Mouse (Mus musculus) liver, embryonic 14.5 days (tissue): ENCODE results near the gene Strbp. TPM values are rescaled to one million over a fixed set of nuclear protein-coding genes. Genes with fewer than 3 reads are reported as not detected.

Experiments used
- ATAC-seq: fragments of 200-750 bp; cut with Nextera tagmentation; 2 replicates; pipeline ENCODE4 v1.8.0; 2017; ENCODE audit warnings: moderate number of reproducible peaks, mild to moderate bottlenecking, moderate library complexity; ENCODE audit not compliant: insufficient read depth
- DNase-seq, 3 experiments: peaks; one replicate each; pipeline ENCODE4 v3.0.0-alpha.2; 2012 to 2013; ENCODE audit warnings: low read depth in 3 of 3, low spot score in 3 of 3
- H3K27ac ChIP-seq: fragments of 300-500 bp; sonication (generic); 2 replicates; pipeline ENCODE4 v1.5.1; 2014; ENCODE audit warnings: moderate library complexity, mild to moderate bottlenecking, control low read depth, inconsistent platforms
- H3K27me3 ChIP-seq: fragments of 300-500 bp; sonication (generic); 2 replicates; pipeline ENCODE4 v1.6.1; 2014; ENCODE audit warnings: mild to moderate bottlenecking, low read length, moderate library complexity; ENCODE audit not compliant: control insufficient read depth, insufficient read depth
- H3K36me3 ChIP-seq: fragments of 300-500 bp; sonication (generic); replicated peaks from 2 replicates; pipeline ENCODE4 v1.6.1; 2014; ENCODE audit warnings: low read depth; ENCODE audit not compliant: control insufficient read depth, insufficient read depth
- H3K4me1 ChIP-seq, 2 experiments: fragments of 200-500 bp in 1 of 2; fragments of 300-500 bp in 1 of 2; sonication (generic) in 1 of 2; replicated peaks; 2 replicates each; pipeline ENCODE4 v1.6.1; 2012 to 2014; ENCODE audit warnings: antibody characterized with exemption in 1 of 2, inconsistent platforms in 1 of 2, low read length in 1 of 2; ENCODE audit not compliant: control insufficient read depth in 2 of 2, insufficient read depth in 2 of 2
- H3K4me2 ChIP-seq: fragments of 300-500 bp; sonication (generic); 2 replicates; pipeline ENCODE4 v1.6.1; 2014; ENCODE audit warnings: low read depth, mild to moderate bottlenecking, control low read depth, moderate library complexity
- H3K4me3 ChIP-seq, 2 experiments: fragments of 200-500 bp in 1 of 2; fragments of 300-500 bp in 1 of 2; sonication (generic) in 1 of 2; 2 replicates each; pipeline ENCODE4 v1.5.1; 2012 to 2014; ENCODE audit warnings: low read depth in 2 of 2, low read length in 2 of 2, mild to moderate bottlenecking in 2 of 2, control low read depth in 1 of 2, inconsistent platforms in 1 of 2, moderate library complexity in 1 of 2; ENCODE audit not compliant: insufficient read depth in 1 of 2
- H3K9ac ChIP-seq: fragments of 300-500 bp; sonication (generic); replicated peaks from 2 replicates; pipeline ENCODE4 v1.6.1; 2014; ENCODE audit warnings: mild to moderate bottlenecking, control low read depth, moderate library complexity
- H3K9me3 ChIP-seq: fragments of 300-500 bp; sonication (generic); 2 replicates; pipeline ENCODE4 v1.6.1; 2016; ENCODE audit warnings: low read length, mixed read lengths; ENCODE audit not compliant: control insufficient read depth
- CTCF ChIP-seq: IDR thresholded peaks from 2 replicates; pipeline ENCODE4 v1.5.1; 2016; ENCODE audit warnings: antibody characterized with exemption, low read depth, control low read depth
- EP300 ChIP-seq: IDR thresholded peaks from 2 replicates; pipeline ENCODE4 v1.6.1; 2016; ENCODE audit warnings: antibody characterized with exemption, low read depth
- WGBS: fragments of 180-500 bp; shearing (Covaris S2); extraction: QIAGEN DNeasy Blood & Tissue Kit; methylation state at CpG from one replicate; pipeline ENCODE4 v1.1.7; 2014; ENCODE audit not compliant: insufficient replicate concordance; 5-methylcytosine and 5-hydroxymethylcytosine counted together
- polyA plus RNA-seq, 2 experiments: library from polyadenylated mRNA; depleted of rRNA in 1 of 2; stranded (reverse) in 1 of 2; unstranded in 1 of 2; fragments of >200 nt; fragmentation: Nextera tagmentation in 1 of 2; extraction: Ambion mirVana in 1 of 2; gene quantifications; 2 replicates each; pipeline versions ENCODE4 v1.2.1 to v1.2.3; 2012 to 2014

Gene Strbp
- polyA plus RNA-seq, 2 experiments, result 8.3 to 16.4 TPM

GRCm38 (mm10) chr2:37651086-37651485 lies 52.6 kb downstream of the Strbp start:
- Histone ChIP-seq H3K4me2 (no peak overlapping the region), H3K4me3 (no peak overlapping the region), H3K27me3 (no peaks in the 10 kb centered on the region), H3K4me1 (no peaks in the 10 kb centered on the region), H3K9me3 (no peaks in the 10 kb centered on the region), H3K36me3 (no peaks in the 10 kb centered on the region), H3K27ac (no peak overlapping the region), H3K9ac (no peak overlapping the region)
- ATAC-seq, result no peak
- no peak for DNase-seq
- WGBS, result 64% methylated on average over 1 of the region's 1 CpGs
- TF ChIP-seq CTCF (no peak), EP300 (no peak)

GRCm38 (mm10) chr2:37649590-37649989 lies 54.1 kb downstream of the Strbp start:
- Histone ChIP-seq H3K36me3 (no peaks in the 10 kb centered on the region), H3K4me1 (no peaks in the 10 kb centered on the region), H3K27ac (no peak overlapping the region), H3K4me2 (no peak overlapping the region), H3K9me3 (no peaks in the 10 kb centered on the region), H3K9ac (no peak overlapping the region), H3K4me3 (no peak overlapping the region), H3K27me3 (no peaks in the 10 kb centered on the region)
- DNase-seq (no peak), ATAC-seq (no peak)
- whole genome bisulfite sequencing, result 65% methylated on average over 2 of the region's 2 CpGs
- TF ChIP-seq CTCF (no peak), EP300 (no peak)

- no peak for ATAC-seq
These were observed 54.7 kb downstream of the Strbp start for GRCm38 (mm10) chr2:37648966-37649365.

GRCm38 (mm10) chr2:37623343-37623742 lies 80.3 kb downstream of the Strbp start:
- no peaks in the 10 kb centered on the region for H3K4me1 ChIP-seq
- TF ChIP-seq CTCF, result no peak
- DNase-seq (no peak), ATAC-seq (no peak)
- no peaks in the 10 kb centered on the region for H3K36me3 ChIP-seq
- no peak overlapping the region for H3K27ac ChIP-seq
- H3K9ac ChIP-seq, result no peak overlapping the region
- H3K9me3 ChIP-seq, result no peaks in the 10 kb centered on the region
- H3K4me2 ChIP-seq, result no peak overlapping the region
- no peaks in the 10 kb centered on the region for H3K27me3 ChIP-seq
- H3K4me3 ChIP-seq, result no peak overlapping the region
- 59% methylated on average over 2 of the region's 2 CpGs for WGBS

More at GRCm38 (mm10) chr2:37648966-37649365, 54.7 kb downstream of the Strbp start:
- no peak for TF ChIP-seq CTCF
- TF ChIP-seq EP300, result no peak
- Histone ChIP-seq H3K36me3 (no peaks in the 10 kb centered on the region), H3K9me3 (no peaks in the 10 kb centered on the region), H3K9ac (no peak overlapping the region), H3K4me2 (no peak overlapping the region), H3K27me3 (no peaks in the 10 kb centered on the region), H3K4me1 (no peaks in the 10 kb centered on the region), H3K27ac (no peak overlapping the region), H3K4me3 (no peak overlapping the region)
- 73% methylated on average over 1 of the region's 1 CpGs for WGBS
- no peak for DNase-seq

- TF ChIP-seq EP300 (no peak), CTCF (no peak)
- Histone ChIP-seq H3K9me3 (no peaks in the 10 kb centered on the region), H3K9ac (no peak overlapping the region), H3K36me3 (no peaks in the 10 kb centered on the region), H3K27me3 (no peaks in the 10 kb centered on the region), H3K27ac (no peak overlapping the region), H3K4me1 (no peaks in the 10 kb centered on the region), H3K4me3 (no peak overlapping the region), H3K4me2 (no peak overlapping the region)
- no peak for ATAC-seq
- DNase-seq, result no peak
These were observed 115.7 kb downstream of the Strbp start for GRCm38 (mm10) chr2:37587919-37588318.
